Mouse (Mus musculus) embryonic facial prominence, embryonic 12.5 days (tissue): ENCODE measurements around the gene Stim1. TPM values are rescaled to one million over a fixed set of nuclear protein-coding genes. Genes with fewer than 3 reads are reported as not detected.
A peak's percentile ranks its signal among the peaks of the same experiment; 100 is the strongest.

Experiments used
- ATAC-seq: fragments of 200-750 bp; cut with Nextera tagmentation; 2 replicates; pipeline ENCODE4 v1.8.0; 2017; ENCODE audit not compliant: insufficient number of reproducible peaks, insufficient read depth, low FRiP score, low TSS enrichment
- H3K27ac ChIP-seq: fragments of 300-500 bp; sonication (generic); 2 replicates; pipeline ENCODE4 v1.5.1; 2016; ENCODE audit warnings: mild to moderate bottlenecking
- H3K27me3 ChIP-seq: fragments of 300-500 bp; sonication (generic); 2 replicates; pipeline ENCODE4 v1.6.1; 2016; ENCODE audit warnings: mild to moderate bottlenecking, moderate library complexity
- H3K36me3 ChIP-seq: fragments of 300-500 bp; sonication (generic); 2 replicates; pipeline ENCODE4 v1.6.1; 2016; ENCODE audit warnings: mild to moderate bottlenecking
- H3K4me1 ChIP-seq: fragments of 300-500 bp; sonication (generic); 2 replicates; pipeline ENCODE4 v1.6.1; 2016
- H3K4me2 ChIP-seq: fragments of 300-500 bp; sonication (generic); replicated peaks from 2 replicates; pipeline ENCODE4 v1.6.1; 2016; ENCODE audit warnings: mild to moderate bottlenecking, moderate library complexity
- H3K4me3 ChIP-seq: fragments of 300-500 bp; sonication (generic); 2 replicates; pipeline ENCODE4 v1.5.1; 2016; ENCODE audit warnings: mild to moderate bottlenecking
- H3K9ac ChIP-seq: fragments of 300-500 bp; sonication (generic); 2 replicates; pipeline ENCODE4 v1.6.1; 2016; ENCODE audit warnings: mild to moderate bottlenecking, moderate library complexity
- H3K9me3 ChIP-seq: fragments of 300-500 bp; sonication (generic); 2 replicates; pipeline ENCODE4 v1.6.1; 2016; ENCODE audit warnings: mild to moderate bottlenecking, moderate library complexity
- WGBS: fragments of 180-500 bp; shearing (Covaris S2); methylation state at CpG from one replicate; pipeline ENCODE4 v1.1.7; 2016; 5-methylcytosine and 5-hydroxymethylcytosine counted together
- polyA plus RNA-seq: library from polyadenylated mRNA; unstranded; fragments of >200 nt; fragmentation: Nextera tagmentation; extraction: Ambion mirVana; gene quantifications from 2 replicates; pipeline ENCODE4 v1.2.1, GENCODE M21; 2016

Gene Stim1
- polyA plus RNA-seq, 1 experiment from 2014 or later, result 24.6 TPM

DNA sequence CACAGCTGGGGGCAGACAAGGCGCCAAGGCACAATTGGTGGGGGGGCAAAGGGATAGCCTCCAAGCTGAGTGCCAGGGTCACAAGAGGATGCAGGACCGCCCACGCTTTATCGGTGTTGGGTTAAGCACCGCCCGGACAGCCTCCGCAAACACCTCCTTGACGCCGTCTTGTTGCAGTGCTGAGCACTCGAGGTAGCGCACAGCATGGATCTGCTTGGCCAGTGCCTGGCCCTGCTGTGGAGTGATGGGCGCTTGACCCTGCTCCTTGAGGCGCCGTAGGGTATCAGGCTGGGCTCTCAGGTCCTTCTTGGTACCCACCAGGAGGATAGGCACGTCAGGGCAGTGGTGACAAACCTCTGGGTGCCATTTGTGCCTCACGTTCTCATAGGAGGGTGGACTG lies 28.0 kb upstream of the Stim1 start:
- 94% methylated on average over 16 of the region's 16 CpGs for WGBS
- no peak overlapping the region for H3K9ac ChIP-seq
- H3K4me2 ChIP-seq, result no peak overlapping the region
- no peaks in the 10 kb centered on the region for H3K9me3 ChIP-seq
- H3K4me1 ChIP-seq, result no peaks in the 10 kb centered on the region
- H3K27me3 ChIP-seq, result no peaks in the 10 kb centered on the region
- H3K27ac ChIP-seq, result no peak overlapping the region
- H3K36me3 ChIP-seq, result peaks cover 58% of the 10 kb centered on the region
- ATAC-seq, result no peak
- no peak overlapping the region for H3K4me3 ChIP-seq

DNA sequence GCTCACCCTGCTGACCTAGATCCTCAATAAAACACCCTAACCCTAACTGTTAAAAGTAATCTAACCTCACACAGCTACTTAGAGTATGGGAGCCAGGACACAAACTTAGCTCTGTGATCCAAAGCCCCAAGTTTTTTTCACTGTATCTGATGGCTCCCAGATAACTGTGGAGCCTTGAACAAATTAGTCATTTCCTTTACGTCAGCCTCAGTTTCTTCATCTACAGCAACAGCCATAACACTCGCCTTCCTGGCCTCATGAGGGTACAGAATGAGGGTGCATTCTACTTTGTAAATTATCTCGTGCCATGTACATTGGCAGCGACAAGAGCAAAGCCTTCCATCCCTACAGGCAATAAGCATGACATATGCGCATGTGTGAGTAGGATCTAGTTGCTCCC lies 25.2 kb upstream of the Stim1 start:
- H3K27ac ChIP-seq, result no peak overlapping the region
- H3K9ac ChIP-seq, result no peak overlapping the region
- peaks cover 40% of the 10 kb centered on the region for H3K36me3 ChIP-seq
- no peak overlapping the region for H3K4me3 ChIP-seq
- H3K27me3 ChIP-seq, result no peaks in the 10 kb centered on the region
- WGBS, result 85% methylated on average over 5 of the region's 5 CpGs
- no peak overlapping the region for H3K4me2 ChIP-seq
- H3K9me3 ChIP-seq, result no peaks in the 10 kb centered on the region
- H3K4me1 ChIP-seq, result peaks cover 19% of the 10 kb centered on the region
- ATAC-seq, result no peak

DNA sequence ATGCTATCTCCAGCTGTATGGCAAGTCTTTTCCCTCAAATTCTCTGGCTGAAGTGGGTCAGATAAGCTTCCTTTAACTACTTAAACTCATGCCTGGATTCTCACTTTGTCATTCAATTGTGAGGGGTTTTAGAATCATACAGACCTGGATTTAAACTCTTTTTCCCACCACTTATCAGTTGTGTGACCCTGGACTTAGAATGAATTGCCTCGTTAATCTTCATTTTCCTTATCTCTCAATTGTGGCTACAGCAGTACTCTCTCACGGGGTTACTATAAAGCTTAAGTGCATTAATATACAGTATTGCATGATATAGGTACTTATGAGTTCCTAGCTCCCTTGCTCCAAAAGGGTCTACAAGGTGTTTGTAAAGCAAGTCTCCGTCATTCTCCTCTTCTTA lies 24.7 kb upstream of the Stim1 start:
- peaks cover 25% of the 10 kb centered on the region for H3K4me1 ChIP-seq

DNA sequence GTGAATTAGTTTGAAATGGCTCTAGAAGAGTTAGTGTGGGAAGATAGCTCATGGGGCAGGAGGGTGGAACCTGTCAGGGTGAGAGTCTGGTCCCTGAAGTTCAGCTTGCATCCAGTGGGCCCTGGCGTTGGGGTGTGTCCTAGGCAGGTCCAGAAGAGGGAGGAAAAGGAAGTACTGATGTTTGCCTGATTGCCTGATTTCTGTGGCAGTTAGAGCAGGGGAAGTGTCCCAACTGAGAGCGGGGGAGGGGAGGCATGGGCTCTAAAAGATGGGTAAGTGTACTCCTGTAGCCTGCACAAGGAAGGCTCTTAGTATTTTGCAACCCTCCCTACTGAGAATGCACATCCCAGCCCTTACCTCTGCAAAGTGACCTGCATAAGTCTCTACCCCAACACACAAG lies 23.7 kb upstream of the Stim1 start:
- peaks cover 34% of the 10 kb centered on the region for H3K4me1 ChIP-seq
- peaks cover 25% of the 10 kb centered on the region for H3K36me3 ChIP-seq
- no peaks in the 10 kb centered on the region for H3K9me3 ChIP-seq
- H3K4me2 ChIP-seq, result no peak overlapping the region
- no peaks in the 10 kb centered on the region for H3K27me3 ChIP-seq
- H3K4me3 ChIP-seq, result no peak overlapping the region
- no peak overlapping the region for H3K9ac ChIP-seq
- no peak overlapping the region for H3K27ac ChIP-seq
- ATAC-seq, result no peak
- 74% methylated on average over 2 of the region's 2 CpGs for WGBS

More for the DNA sequence above, 24.7 kb upstream of the Stim1 start:
- Histone ChIP-seq H3K9me3 (no peaks in the 10 kb centered on the region), H3K9ac (no peak overlapping the region), H3K36me3 (peaks cover 35% of the 10 kb centered on the region), H3K4me3 (no peak overlapping the region), H3K27ac (no peak overlapping the region), H3K27me3 (no peaks in the 10 kb centered on the region), H3K4me2 (no peak overlapping the region)
- no peak for ATAC-seq
- 88% methylated on average over 3 of the region's 3 CpGs for WGBS

DNA sequence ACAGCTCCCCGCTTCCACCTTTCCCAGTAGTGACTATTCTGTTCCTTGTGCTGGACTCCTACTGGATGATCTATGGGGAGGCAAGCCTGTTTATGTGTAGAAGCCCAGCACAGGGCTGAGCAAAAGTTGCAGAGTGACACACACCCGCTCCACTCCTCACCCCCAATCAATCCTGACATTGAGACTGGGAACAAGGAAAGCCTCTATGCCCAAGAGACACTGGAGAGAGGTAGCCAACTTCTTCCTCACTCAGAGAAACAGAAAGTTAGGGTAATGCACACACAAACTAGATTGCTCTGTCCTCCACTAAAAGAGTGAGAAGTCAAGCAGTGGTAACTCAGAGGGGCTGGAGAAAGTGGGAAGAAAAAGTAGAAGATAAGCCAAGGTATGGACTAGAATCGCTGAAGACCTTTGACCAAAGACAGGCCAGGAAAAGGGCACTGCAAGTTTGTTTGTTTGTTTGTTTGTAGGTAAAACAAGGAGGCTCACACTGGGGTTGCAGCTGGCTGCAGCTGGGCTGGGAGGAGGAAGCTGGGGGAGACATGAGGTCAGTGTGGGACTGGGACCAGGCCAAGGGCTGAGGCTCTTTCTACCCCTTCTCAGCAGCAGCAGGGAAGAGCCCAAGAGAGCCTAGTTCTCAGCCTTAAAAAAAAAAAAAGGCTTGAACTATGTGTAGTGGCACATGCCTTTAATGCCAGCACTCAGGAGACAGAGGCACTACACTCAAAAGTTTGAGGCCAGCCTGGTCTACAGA lies 22.6 kb upstream of the Stim1 start:
- Histone ChIP-seq H3K36me3 (peaks cover 14% of the 10 kb centered on the region), H3K9ac (no peak overlapping the region), H3K4me3 (no peak overlapping the region), H3K4me2 (no peak overlapping the region), H3K27ac (no peak overlapping the region), H3K27me3 (no peaks in the 10 kb centered on the region), H3K4me1 (peaks cover 39% of the 10 kb centered on the region), H3K9me3 (no peaks in the 10 kb centered on the region)
- ATAC-seq, result no peak
- 86% methylated on average over 3 of the region's 3 CpGs for WGBS

DNA sequence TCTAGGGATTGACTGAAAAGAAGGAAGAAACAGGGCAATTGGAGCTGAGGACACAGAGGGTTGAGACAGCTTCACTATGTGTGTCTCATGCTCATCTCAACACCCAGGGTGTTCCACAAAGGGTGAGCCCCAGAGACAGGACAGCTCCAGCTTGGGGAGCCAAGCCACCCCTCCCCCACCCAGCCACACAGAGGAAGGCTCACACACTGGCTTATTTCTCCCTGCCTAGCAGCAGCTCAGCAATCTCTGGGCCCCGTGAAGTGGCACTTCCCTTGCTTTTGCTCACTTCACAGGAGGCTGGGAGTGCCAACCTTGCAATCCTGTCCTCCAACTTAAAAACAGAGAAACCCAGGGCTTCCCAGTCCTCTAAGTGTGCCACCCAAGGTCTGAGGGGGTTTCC lies 21.8 kb upstream of the Stim1 start:
- H3K4me2 ChIP-seq, result no peak overlapping the region
- H3K9me3 ChIP-seq, result no peaks in the 10 kb centered on the region
- H3K27ac ChIP-seq, result 0 out of 2 replicates have a peak overlapping the region, but pooled peaks have one; percentile 37
- no peaks in the 10 kb centered on the region for H3K27me3 ChIP-seq
- H3K9ac ChIP-seq, result no peak overlapping the region; the same call in 1 of the 2 replicates
- no peak for ATAC-seq
- peaks cover 6% of the 10 kb centered on the region; the same call in 1 of the 2 replicates for H3K36me3 ChIP-seq
- H3K4me1 ChIP-seq, result peaks cover 39% of the 10 kb centered on the region
- H3K4me3 ChIP-seq, result no peak overlapping the region
- WGBS, result 7% methylated on average over 1 of the region's 1 CpGs

DNA sequence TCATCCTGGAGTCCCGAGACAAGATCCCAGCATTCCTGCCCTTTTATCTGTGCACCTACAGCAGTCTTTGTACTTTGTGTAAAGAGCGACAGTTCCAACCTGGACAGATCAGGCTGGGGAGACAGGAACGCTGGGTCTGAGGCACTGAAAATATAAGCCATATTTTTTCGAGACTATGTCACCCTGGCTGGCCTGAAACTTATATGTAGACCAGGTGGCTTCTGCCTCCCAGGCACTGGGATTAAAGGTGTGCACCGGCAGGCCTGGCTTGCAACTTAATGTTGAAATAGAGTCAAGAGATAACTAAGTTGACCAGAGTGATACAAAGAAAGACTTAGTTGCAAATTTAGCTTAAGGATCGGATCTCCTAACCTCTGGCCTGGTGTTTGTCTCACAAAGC lies 21.3 kb upstream of the Stim1 start:
- WGBS, result 45% methylated on average over 6 of the region's 6 CpGs
- ATAC-seq, result no peak
- no peaks in the 10 kb centered on the region for H3K9me3 ChIP-seq
- no peak overlapping the region for H3K4me3 ChIP-seq
- H3K27me3 ChIP-seq, result no peaks in the 10 kb centered on the region
- H3K4me1 ChIP-seq, result peaks cover 39% of the 10 kb centered on the region
- peaks cover 1% of the 10 kb centered on the region; the same call in 1 of the 2 replicates for H3K36me3 ChIP-seq
- H3K4me2 ChIP-seq, result no peak overlapping the region
- no peak overlapping the region; the same call in 1 of the 2 replicates for H3K9ac ChIP-seq
- H3K27ac ChIP-seq, result 0 out of 2 replicates have a peak overlapping the region, but pooled peaks have one; percentile 37

DNA sequence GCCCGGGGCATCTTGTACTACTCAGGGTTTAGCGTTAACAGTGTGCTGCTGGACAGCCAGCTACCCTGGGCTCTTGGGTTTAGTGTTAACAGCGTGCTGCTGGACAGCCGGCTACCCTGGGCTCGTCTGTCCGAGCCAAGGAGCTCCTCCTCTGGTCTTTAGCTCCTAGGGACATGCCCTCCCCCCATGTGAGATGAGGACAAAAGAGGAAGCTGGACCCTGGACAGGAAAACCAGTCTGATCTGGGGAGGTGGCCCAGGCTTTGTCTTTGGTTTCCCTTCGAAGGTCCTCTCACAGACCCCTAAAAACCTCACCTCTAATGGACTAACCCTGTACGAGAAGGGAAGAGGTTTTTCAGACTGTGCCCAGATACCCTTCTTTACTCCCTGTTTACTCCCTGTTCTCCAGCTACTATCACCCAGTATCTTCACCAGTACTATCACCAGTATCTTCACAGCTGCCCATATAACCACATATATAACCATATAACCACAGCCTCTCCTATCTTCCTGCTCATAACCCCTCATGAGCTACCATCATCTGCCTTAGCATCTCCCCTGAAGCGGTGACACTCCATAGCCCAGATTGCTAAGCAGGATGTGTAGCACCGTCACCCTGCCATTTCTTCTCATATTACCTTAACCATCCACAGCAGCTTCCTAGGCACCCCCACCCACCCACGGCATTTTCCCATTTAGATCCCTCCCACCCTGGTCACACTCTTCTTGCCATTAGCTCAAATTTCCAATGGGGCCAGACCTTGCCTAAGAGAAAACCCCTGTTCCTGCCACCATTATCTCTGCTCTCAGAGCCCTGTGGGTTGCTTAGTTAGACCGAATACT lies 20.4 kb upstream of the Stim1 start:
- H3K9me3 ChIP-seq, result no peaks in the 10 kb centered on the region
- no peak overlapping the region for H3K4me3 ChIP-seq
- ATAC-seq, result no peak
- no peaks in the 10 kb centered on the region; the same call in 1 of the 2 replicates for H3K36me3 ChIP-seq
- H3K4me2 ChIP-seq, result peak overlapping the region; percentile 70
- no peak overlapping the region for H3K27ac ChIP-seq
- no peaks in the 10 kb centered on the region for H3K27me3 ChIP-seq
- H3K4me1 ChIP-seq, result peaks cover 39% of the 10 kb centered on the region
- 41% methylated on average over 12 of the region's 12 CpGs for WGBS
- H3K9ac ChIP-seq, result no peak overlapping the region

DNA sequence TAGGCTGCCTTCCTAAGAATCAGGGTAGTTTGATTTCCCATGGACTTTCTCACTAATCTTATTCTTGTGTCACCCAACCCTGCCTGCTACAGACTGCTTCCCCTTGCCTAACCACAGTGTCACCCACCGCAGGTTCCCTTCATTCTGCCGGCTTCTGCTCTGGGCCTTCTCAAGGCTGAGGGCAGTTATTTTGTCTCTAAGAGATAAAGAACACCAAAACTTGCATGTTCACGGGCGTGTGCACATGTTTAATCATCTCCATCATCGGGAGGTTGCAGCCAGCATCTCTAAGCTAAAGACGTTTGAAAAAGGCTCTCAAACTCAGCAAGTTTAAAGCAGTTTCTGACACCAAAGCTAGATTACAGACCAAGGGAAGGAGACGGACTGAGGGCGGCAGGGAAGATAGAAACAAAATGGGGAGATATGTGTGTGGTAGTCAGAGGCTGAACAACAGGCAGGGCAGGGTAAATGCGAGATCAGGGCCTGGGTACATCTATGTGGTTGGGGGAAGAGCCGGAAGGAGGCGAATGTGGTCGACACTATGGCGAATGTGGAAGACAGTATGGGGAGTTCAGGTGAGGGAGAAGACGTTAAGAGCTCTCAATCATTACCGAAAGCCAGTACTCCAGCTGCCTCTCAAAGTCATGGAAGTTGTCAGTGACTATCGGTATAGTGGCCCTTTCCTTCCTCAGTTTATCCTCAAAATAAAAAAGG lies 18.8 kb upstream of the Stim1 start:
- Histone ChIP-seq H3K9ac (peak overlapping the region; percentile 74), H3K36me3 (no peaks in the 10 kb centered on the region; the same call in 1 of the 2 replicates), H3K4me3 (peak overlapping the region; percentile 65), H3K4me1 (peaks cover 39% of the 10 kb centered on the region), H3K9me3 (no peaks in the 10 kb centered on the region), H3K27me3 (no peaks in the 10 kb centered on the region), H3K4me2 (peak overlapping the region; percentile 70), H3K27ac (peak overlapping the region; percentile 93)
- 25% methylated on average over 16 of the region's 16 CpGs for WGBS
- ATAC-seq, result no peak

DNA sequence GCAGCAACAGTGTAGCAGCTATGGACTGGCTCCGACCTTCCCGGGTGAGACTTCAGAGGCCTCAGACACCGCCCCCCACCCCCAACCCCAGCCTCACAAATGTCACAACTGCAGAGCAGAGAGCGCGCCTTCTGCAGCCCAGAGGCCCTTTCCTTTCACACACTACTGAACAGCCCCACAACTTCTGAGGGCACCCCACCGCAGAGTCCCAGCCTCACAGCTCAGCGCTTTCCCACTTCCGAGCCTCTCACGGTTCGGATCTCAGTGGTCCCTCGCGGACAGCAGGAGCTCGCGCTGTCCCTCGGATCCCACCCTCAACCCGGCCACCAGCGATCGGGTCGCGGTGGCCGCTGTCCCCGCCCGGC lies 18.1 kb upstream of the Stim1 start:
- peak overlapping the region; percentile 65 for H3K4me3 ChIP-seq
- H3K27me3 ChIP-seq, result no peaks in the 10 kb centered on the region
- no peaks in the 10 kb centered on the region for H3K36me3 ChIP-seq
- H3K4me2 ChIP-seq, result peak overlapping the region; percentile 70
- H3K4me1 ChIP-seq, result peaks cover 39% of the 10 kb centered on the region
- ATAC-seq, result peak; percentile 19
- H3K9ac ChIP-seq, result peak overlapping the region; percentile 74
- H3K27ac ChIP-seq, result peak overlapping the region; percentile 93
- no peaks in the 10 kb centered on the region for H3K9me3 ChIP-seq
- under 1% methylated on average over 23 of the region's 23 CpGs for WGBS

DNA sequence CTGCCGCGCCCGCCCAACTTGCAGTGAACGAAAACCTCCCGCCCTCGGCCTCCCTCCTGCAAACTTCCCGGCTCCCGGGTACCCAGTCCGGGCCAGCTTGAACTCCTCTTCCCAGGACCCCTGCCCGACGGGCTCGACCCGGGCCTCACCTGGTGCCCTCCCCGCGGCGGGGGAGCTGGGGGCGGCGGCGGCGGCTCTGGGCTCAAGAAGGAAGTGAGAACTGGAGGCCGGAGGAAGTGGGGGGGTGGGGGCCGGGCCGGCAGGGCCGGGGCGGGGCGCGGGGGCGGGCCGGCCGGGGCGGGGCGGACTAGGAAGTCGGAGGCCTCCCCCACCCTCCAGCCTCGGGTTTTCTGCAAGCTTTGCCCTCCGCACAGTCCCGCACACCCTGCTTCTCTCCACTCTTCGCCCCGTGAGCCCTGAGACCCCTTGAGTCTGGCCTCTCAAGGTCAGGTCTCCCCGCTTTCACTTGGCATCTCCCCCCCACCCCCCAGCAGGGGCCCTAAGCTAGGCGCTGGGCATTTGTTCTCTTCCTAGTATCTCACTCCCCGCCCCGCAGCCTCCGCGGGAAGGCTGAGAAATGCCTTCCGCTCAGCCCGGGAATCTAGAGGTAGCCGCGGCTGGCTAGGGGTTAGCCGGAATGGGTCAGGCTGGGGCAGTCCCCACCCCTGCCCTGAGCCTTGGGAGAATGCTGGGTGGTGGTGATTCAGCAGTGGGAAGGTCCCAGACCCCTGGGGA lies 17.5 kb upstream of the Stim1 start:
- WGBS, result under 1% methylated on average over 38 of the region's 49 CpGs
- ATAC-seq, result peak; percentile 78
- peaks cover 39% of the 10 kb centered on the region for H3K4me1 ChIP-seq

More for the DNA sequence above, 17.5 kb upstream of the Stim1 start:
- Histone ChIP-seq H3K9me3 (no peaks in the 10 kb centered on the region), H3K9ac (peak overlapping the region; percentile 74), H3K27ac (peak overlapping the region; percentile 93), H3K4me2 (peak overlapping the region; percentile 70), H3K36me3 (no peaks in the 10 kb centered on the region), H3K4me3 (peak overlapping the region; percentile 65), H3K27me3 (no peaks in the 10 kb centered on the region)
